Mouse (Mus musculus) retina, postnatal 7 days (tissue): Measurements from ENCODE around the gene Pxk.
"Not testable (repeated sequence)": the region's sequence is repeated elsewhere in the genome, so short reads cannot be mapped to it uniquely, and the experiment has no call there.

ENCODE experiments used
- DNase-seq: peaks from one replicate; pipeline ENCODE4 v3.0.0-alpha.2; 2012; ENCODE audit warnings: low read depth, low spot score

Gene Pxk

GRCm38 (mm10) chr14:8101886-8102285 is 3.9 kb downstream of the Pxk start:
- no peak for DNase-seq

- no peak for DNase-seq
These were observed 4.7 kb downstream of the Pxk start for GRCm38 (mm10) chr14:8102676-8103075.

- no peak for DNase-seq
These were observed 10.0 kb downstream of the Pxk start for GRCm38 (mm10) chr14:8108047-8108446.

GRCm38 (mm10) chr14:8108976-8109375 is 11.0 kb downstream of the Pxk start:
- DNase-seq = no peak

GRCm38 (mm10) chr14:8111545-8111944 is 13.5 kb downstream of the Pxk start:
- no peak for DNase-seq

GRCm38 (mm10) chr14:8112036-8112435 is 14.0 kb downstream of the Pxk start:
- no peak for DNase-seq

- DNase-seq = no peak
These were observed 15.6 kb downstream of the Pxk start for GRCm38 (mm10) chr14:8113616-8114015.

- no peak for DNase-seq
These were observed 16.3 kb downstream of the Pxk start for GRCm38 (mm10) chr14:8114306-8114705.

GRCm38 (mm10) chr14:8114756-8115155 is 16.7 kb downstream of the Pxk start:
- no peak for DNase-seq

GRCm38 (mm10) chr14:8115772-8116171 is 17.8 kb downstream of the Pxk start:
- no peak for DNase-seq

- DNase-seq = no peak
These were observed 19.4 kb downstream of the Pxk start for GRCm38 (mm10) chr14:8117371-8117770.

- DNase-seq = no peak
These were observed 21.4 kb downstream of the Pxk start for GRCm38 (mm10) chr14:8119454-8119853.

GRCm38 (mm10) chr14:8119904-8120303 is 21.9 kb downstream of the Pxk start:
- no peak for DNase-seq

- no peak for DNase-seq
These were observed 25.1 kb downstream of the Pxk start for GRCm38 (mm10) chr14:8123141-8123540.

- DNase-seq = not testable (repeated sequence)
These were observed 25.6 kb downstream of the Pxk start for GRCm38 (mm10) chr14:8123611-8124010.

- DNase-seq = no peak
These were observed 26.3 kb downstream of the Pxk start for GRCm38 (mm10) chr14:8124046-8124881.

GRCm38 (mm10) chr14:8127971-8128370 is 30.0 kb downstream of the Pxk start:
- DNase-seq = no peak

GRCm38 (mm10) chr14:8132789-8133188 is 34.8 kb downstream of the Pxk start:
- DNase-seq = no peak

- no peak for DNase-seq
These were observed 36.2 kb downstream of the Pxk start for GRCm38 (mm10) chr14:8134234-8134633.

- DNase-seq = no peak
These were observed 37.1 kb downstream of the Pxk start for GRCm38 (mm10) chr14:8135130-8135529.

GRCm38 (mm10) chr14:8139724-8140710 is 42.0 kb downstream of the Pxk start:
- DNase-seq = no peak

GRCm38 (mm10) chr14:8141131-8141530 is 43.1 kb downstream of the Pxk start:
- no peak for DNase-seq
